Mouse (Mus musculus) megakaryocyte progenitor cell, adult 5-6 weeks (primary cell): Measurements from ENCODE around the gene Kcnmb2. TPM values are rescaled to one million over a fixed set of nuclear protein-coding genes. Genes with fewer than 3 reads are reported as not detected.

Experiments used
- ATAC-seq: replicated peaks from 2 replicates; pipeline ENCODE4 v1.8.0; 2016; ENCODE audit warnings: mild to moderate bottlenecking, moderate TSS enrichment, inconsistent platforms; ENCODE audit not compliant: poor library complexity
- total RNA-seq, 2 experiments: library from RNA; stranded (forward) in 1 of 2; stranded (reverse) in 1 of 2; fragments of 157-497, 149-512 nt in 1 of 2; fragments of 200-1000 nt in 1 of 2; gene quantifications; 2 replicates each; pipeline versions ENCODE4 v1.2.3 to v1.2.4; 2015 to 2017

Gene Kcnmb2
- total RNA-seq (2015): not detected in 2 replicates
- total RNA-seq (2017): not detected in 2 replicates

DNA sequence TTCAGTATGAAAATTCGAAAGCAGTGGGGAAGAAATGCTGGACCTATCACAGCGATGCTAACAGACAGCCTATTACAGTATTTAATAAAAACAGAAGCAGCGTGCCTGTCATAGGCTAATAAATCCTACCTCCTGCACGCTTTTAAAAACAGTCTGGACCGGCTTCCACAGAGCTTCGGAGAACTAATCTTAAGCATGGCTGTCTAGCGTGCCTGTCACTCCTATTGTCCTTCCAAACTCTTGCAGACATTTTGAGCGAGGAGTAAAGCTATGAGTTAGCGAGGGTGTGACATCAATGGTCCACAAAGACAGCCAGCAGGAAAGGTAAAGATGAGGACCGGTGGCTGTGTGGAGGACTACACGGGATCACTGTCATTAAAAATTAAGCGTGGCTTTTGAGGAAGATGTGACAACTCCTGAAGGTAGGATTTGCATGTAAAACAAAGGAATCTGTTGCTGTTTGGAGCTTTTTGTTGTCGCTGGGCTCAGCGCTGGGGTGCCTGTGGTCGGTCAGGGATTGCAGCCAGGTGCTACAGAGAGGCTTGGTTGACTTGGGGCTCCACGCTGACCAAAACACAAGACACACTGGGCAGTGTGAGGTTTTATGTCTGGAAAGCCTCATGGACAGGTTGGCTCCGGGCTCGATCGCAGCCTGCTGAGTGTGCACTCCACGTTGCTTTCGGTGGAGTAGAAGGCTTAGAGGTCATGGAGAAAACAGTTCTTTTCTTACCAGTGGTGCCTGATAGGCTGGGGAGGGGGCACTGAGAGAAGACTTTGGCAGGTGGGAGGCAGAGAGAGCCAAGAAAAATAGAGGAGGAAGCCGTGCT is at the start of gene Kcnmb2:
Gene Kcnmb2 (plus strand): TSS at position 4 of the 827 bp plus-strand sequence.
- no peak for ATAC-seq

DNA sequence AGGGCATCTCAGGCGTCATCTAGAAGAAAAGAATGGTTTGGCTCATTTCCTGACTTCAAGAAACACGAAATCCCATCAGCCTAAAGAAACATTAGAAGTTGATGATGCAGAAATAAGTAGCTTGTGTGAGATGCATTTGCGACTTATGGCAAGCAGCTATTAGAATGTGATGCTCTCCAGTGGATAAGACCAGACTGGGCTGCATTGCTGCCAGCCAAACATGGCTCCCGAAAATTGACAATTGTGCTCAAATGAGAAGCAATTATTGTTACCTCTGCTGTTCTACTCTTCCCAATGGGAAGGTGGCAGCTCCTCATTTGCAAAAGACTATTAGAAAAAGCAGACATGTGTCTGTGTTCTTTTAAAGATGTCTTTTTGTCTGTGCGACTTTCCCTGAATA is 38.8 kb upstream of the Kcnmb2 start:
- no peak for ATAC-seq

DNA sequence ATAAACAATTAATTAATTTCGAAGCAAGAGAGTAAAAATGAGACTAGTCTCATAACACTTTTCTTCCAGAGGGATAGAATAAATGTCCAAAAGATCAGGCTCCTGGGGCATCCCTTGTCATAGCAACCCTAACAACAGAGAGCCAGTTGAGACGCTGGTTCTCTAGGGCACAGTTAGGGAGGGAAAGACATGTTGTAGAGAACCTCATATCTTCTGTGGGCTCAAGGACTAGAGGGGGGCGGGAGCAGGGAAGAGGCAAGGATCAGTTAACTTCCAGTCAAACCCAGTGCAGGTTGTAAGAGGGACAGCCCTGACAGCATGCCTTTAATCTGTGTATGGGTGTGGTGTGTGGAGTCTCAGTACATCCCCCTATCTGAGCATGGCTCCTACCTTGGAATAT is 38.2 kb upstream of the Kcnmb2 start:
- ATAC-seq: no peak

DNA sequence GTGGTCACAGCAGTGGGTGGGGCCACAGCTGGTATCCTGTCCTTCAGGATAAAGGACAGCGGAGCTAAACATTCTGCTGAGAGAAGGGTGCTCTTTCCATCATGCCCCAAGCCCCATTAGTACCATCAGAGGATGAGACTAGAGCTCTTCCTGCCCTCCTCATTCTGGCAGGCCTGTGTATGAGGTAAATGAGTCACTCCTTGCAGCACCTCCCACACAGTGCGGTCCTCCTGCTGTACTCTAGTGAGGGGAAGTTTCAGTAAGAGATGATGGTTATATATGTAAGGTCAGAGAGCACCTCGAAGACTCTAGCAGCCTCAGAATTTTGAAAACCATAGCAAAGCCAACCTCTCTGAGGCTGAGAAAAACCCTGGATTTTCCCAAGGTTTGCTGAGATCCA is 30.8 kb upstream of the Kcnmb2 start:
- no peak for ATAC-seq

DNA sequence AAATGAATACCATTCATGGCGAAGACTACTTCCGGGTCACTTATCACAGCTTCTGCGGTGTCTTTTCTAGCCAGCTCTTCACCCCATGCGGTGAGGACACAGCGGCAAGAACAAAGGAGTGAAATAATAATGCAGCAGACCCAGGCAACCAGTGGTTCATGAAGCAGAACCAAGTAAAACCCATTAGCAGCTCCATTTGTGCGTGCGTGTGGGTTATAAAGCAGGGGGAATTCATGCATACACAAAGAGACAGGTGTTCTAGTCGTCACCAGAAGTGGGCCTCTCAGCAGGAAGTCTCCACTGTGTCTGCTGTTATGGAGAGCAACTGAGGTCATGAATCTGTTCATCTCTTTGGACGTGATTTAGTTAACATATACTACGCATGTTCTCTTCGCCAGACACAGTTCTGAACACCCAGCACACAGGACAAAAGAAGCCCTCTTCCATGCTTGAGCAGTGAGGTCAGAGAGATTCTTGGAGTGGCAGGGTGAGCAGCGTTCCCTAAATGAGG is 19.6 kb upstream of the Kcnmb2 start:
- ATAC-seq: no peak

DNA sequence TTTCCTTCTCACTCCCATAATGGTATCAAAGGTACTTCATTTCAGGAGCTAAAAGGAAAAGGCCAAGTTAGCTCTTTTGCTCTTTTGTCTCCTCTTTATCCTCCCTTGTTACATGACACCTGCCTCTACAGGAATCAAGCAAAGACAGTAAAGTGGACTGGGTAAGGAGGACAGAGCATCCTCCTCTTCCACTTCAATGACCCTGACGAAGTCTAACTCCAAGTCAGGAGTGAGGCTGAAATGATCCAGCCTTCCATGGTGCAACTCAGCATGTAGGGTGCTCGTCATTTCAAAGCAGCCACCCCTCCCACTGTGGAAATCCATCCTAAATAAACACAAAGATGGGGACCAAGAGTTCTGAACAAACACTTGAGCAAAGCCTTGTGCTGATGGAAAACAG is 9.7 kb upstream of the Kcnmb2 start:
- ATAC-seq: no peak

DNA sequence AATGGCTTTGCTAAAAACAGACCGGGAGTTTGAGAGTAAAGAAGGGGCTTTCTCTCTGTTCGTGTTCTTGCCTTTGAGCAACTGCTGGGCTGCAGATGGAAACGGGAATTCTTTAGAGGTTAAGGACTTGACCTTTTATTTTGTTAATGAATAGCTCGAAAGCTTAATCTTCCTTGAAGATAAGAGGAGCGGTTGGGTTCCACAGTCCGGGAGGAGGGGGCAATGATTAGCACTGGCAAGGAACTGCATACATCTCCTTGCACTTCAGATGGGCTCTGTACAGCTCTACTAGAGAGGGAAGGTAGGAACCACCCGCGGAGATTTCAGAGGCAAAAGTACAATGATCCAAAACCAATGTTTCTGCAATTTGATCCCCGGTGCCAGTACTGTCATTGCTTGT is 1.2 kb downstream of the Kcnmb2 start:
- ATAC-seq: no peak

DNA sequence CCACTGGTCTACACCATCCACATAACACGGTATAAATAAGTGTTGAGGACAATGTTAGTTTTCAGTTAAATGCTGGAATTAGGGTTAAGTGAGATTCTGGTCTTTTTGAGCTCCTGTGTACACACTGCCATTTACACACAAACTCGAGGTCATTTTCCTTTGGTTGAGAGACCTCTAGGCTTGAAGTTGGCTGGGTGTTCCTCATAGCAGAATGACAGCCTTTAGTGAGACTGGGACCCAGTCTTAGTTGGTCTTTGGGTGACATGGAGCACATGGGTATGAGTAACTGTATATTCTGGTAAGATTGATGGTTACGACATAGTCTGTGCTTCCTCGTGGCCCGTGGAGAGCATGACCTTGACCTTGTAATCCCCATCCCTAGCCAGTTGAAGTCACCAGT is 1.8 kb downstream of the Kcnmb2 start:
- no peak for ATAC-seq

DNA sequence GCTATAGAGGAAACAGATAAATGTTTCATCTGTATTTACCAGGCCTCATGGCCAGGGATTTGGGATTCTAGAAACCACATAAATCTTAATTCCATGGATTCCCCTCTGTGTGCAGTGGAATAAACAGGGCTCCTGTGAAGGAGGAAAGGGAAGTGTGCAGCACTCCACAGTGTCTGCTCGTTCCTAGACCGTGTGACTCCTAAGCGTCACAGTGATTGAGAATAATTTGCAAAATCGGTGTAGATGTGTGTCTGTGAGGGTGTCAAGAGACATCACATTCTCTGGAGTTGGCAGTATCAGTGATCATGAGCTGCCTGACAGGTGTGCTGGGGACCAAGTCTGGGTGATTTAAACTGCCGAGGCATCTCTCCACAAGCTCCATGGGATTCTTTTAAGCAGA is 8.9 kb downstream of the Kcnmb2 start:
- no peak for ATAC-seq

DNA sequence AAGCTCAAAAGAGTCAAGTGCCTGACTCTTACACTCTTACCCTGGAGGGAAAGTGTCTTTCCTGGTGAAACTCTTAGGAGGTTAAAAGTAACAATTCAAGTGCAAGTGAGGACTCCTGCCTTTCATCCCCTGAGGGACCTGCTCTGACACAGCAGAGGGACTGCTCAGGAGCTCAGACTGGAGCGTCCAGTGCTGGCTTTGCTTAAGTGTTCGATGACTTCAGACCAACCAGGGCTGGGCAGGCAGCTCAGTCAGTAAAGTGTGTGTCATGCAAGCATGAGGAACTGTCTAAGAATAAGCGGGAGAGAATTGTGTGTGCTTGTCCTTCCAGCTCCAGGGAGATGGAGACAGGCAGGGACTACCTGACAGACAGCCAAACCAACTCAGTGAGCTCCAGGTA is 9.4 kb downstream of the Kcnmb2 start:
- no peak for ATAC-seq

DNA sequence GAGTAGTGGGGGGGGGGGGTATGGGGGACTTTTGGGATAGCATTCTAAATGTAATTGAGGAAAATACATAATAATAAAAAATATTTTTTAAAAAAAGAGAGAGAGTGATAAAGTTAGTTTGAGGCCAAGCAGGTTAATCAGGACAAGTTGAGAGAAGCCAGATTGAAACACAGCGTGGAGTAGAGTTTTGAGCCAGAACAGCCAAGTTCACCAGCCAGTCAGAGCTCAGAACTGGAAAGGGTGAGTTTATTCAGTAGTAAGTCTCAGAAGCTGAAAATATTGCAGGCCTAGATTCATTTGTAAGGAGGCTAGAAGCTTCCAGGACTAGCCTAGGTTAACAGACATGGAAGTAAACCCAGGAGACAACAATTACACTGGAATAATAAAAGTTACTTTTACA is 26.2 kb downstream of the Kcnmb2 start:
- ATAC-seq: no peak

DNA sequence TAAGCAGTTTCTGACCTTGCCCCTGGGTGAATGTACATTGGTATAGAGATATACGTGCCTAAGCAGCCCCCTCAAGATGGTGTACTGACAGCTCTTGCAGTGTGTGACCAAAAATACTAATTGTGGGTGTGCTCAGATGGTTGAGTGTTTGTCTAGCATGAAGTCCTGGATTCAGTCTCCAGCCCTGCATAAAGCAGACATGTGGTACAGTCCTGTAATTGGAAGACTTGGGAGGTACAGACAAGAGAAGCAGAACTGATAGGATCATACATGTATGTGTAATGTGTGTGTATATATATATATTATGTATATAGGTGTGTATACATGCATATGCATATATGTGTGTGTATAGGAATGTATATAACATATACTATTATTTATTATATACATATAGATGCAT is 32.4 kb downstream of the Kcnmb2 start:
- no peak for ATAC-seq

DNA sequence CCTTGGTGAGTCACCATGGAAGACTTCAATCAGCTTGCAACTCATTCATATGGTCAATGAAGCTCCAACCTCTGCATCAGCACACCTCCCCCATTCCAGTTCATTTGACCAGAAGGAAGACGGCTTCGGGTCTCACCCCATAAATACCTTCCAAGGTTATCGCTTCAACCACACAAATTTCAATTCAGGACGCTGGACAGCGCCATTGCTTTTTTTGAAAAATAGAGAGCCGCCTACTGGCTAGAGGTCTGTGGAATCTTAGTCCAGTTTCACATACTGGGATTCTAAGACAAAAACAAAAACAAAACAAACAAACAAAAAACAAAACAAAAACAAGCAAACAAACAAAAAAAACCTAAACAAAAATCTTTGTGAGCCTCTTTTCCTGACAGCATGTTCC is 39.2 kb downstream of the Kcnmb2 start:
- ATAC-seq: no peak

DNA sequence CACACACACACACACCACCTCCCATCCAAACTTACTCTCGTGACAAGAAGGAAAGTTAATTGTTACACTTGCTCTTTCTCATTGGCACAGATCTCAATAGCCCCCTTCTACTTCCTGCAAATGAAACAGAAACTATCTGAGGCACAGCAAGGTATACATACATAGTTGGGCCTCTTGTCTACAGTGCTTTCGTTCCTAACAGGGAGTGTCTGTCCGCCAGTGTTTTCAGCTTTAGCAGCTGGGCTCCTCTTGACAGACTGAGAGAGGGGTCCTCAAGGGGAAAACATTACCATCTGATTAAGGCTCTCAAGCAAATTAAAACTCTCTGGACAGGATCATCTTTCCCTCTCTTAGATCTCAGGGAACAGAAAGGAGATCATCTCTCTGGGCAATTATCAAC is 51.9 kb downstream of the Kcnmb2 start:
- ATAC-seq: no peak

DNA sequence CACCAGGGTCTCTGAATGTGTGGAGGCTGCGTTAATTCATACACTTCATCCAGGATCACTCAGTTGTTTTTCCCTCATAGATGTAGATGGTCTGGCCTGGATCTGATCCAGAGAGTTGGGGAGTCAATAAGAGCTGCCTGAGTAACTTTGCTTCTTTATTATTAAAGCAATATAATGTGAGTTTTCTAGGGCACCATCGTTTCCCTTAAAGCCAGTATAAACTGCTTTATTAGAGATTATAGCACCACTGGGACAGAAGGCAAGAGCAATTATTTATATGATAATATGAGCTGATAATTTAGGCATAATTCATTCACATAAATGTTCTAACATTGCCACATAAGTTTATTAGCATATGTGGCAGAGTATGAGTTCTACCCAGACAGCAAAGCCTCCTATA is 52.7 kb downstream of the Kcnmb2 start:
- no peak for ATAC-seq

DNA sequence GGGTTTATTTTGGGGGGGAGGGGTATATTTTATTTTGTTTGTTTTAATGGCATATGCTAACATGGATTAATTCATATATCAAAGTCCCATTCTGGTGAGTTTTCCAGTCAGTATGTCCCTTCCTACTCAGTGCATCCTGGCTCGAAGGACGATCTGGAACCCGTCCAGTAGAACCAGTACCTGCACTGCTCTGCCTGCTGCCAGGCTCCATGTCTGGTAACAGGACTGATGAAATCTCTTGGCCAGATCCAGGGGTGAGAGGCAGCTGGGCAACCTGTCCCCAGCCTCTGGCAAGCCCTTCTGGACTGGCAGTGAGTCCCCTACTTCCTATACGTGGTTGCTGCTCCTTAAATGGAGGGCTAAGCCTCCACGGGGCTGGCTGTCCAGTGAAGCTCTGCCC is 57.5 kb downstream of the Kcnmb2 start:
- ATAC-seq: no peak

DNA sequence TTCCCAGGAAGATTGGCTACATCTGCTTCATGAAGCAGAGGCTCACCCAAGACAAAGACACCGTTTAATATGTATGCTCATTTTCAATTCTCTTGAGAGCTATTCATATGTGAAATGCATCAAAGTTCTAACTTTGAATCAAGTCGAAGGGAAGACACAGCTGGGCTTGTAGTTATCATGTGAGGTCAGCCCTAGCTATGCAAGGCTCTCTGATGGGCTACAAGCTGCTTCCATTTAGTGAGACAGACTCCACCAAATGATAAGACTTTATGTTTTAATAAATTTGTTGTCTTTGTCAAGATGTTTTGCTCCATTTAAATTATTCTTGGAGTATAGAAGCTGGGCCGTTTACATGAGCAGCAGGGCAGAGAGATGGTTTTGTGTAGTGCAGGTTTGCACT is 58.9 kb downstream of the Kcnmb2 start:
- no peak for ATAC-seq

DNA sequence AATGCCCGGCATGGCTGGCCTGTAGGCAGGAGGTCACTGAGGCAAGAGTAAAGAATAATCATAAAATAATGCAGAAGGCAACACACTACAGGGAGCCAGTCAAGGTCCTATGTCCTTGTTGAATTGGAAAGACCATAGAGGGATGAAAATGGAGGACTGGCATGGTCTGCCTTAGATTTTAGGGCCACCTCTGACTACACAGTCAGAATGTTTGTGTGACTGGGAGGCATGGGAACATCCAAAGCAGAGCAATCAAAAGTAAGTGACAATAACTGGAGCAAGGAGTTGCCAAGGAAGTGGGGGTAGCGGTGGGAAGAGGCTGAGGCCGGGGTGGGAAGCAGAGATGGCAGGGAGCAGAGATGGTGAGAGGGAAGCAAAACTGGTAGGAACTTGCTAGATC is 60.8 kb downstream of the Kcnmb2 start:
- ATAC-seq: no peak

DNA sequence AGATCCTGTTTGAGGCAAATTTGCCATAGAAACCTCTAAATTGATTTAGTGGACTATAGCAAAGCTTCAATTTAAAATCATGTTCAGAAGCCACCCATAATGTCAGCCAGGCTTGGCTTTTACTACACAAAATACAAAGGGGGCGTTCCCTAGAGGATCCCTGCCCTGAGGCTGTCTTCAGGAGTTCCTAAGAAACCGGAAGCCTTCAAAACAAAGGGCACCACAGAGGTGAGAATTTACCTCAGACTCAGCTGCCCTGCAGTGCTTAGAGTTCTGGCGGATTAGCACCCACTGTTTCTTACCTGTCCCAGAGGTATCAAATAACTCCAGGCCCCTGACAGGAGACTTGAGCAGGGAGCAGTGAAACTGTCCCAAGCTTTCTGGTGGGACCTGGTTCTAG is 77.4 kb downstream of the Kcnmb2 start:
- ATAC-seq: no peak

DNA sequence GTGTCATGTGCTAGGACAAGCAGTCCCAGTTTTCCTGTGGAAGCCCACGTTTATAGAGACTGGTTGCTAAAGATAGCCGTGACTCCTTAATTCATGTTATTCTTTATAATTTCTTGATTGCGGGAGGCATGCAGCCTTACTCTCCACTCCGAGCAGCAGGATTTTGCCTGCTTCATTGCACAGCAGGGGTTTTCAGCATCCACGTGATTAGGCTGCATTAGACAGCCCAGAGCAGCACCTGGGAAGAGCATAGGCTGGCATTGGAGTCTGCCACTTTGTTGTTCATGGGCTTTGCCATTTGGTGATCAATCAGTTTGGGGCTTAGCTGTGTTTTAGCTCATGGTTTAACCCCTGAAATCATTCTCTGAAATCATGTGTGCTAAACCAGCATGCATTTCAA is 80.1 kb downstream of the Kcnmb2 start:
- no peak for ATAC-seq

DNA sequence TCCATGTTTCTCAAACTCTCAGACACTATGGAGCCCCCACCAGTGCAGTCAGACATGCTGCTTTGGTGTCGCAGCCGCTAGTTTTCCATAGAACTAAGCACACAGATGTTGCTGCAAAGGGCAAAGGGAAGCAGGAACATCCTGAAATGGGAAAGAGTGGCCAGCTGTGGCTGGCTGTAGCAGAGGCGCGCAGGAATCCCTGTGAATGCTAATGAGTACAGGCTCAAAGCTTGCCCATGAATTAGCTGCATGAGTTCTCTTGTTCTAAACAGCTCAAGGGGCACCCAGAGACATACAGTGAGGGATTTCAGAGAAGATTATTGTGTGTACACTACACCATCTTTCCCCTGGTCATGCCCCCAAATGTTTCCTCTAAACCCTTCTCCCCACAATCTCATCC is 82.8 kb downstream of the Kcnmb2 start:
- no peak for ATAC-seq

DNA sequence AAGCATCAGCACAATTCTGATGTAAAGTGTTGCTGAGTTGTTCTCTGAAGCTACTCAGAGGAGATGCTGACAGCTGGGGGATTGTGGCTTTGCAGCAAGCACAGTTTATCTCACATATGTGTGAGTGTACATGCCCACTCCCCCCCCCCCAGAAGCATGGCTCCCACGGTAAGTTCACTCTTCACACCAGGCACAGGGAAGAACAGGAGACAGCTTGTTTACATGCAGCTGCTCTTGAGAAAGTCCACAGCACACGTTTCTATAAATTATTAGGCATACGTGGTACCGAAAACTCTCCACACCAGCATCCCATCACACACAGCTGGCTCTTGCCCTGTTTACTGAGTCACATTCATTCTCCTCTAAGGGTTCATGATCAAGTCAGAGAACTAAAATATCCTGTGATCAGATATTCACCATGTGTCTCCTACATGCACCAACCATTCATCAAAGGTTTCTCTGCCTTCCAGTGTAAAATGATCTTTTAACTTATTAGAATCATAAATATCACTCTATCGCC is 89.3 kb downstream of the Kcnmb2 start:
- ATAC-seq: no peak

DNA sequence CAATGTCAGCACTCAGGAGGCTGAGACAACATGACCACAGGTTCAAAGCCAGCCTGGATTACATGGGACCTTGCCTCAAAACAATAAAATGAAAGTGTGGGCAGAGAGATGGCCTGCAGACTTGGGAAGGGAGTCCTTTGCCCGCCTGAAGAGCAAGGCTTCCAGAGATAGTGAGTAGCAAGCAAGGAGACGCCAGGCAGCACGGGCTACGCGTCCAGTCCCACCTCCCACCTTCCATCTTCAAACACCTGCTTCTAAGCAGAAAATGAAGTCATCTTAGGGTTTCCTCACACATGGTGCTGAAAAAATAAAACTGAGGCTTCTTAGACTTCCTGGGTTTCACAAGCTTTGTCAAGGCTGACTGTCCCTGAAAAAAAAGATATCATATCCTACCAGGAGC is 109.3 kb downstream of the Kcnmb2 start:
- no peak for ATAC-seq
